Mouse (Mus musculus): ENCODE results near the gene Col5a3. TPM values are rescaled to one million over a fixed set of nuclear protein-coding genes. Genes with fewer than 3 reads are reported as not detected.

Col5a3 gene
- polyA plus RNA-seq (2012; rRNA removed): 1.4 TPM in 2 replicates

GRCm38 (mm10) chr9:20814521-20815272 is at the start of gene Col5a3:
Gene Col5a3 (minus strand): TSS chr9:20815067.
- Histone ChIP-seq H3K27ac (ENCODE audit: insufficient read depth, low read length) (no peak within 1 kb of the TSS), H3K36me3 (ENCODE audit: control insufficient read depth, insufficient read depth, low read length) (no peaks in the 10 kb centered on the region), H3K4me1 (ENCODE audit: control insufficient read depth, insufficient read depth, insufficient read length) (0 out of 2 replicates have a peak, but pooled peaks cover 2% of the 10 kb centered on the region), H3K4me3 (ENCODE audit: extremely low read depth, insufficient read depth, insufficient read length) (no peak within 1 kb of the TSS), H3K27me3 (ENCODE audit: control insufficient read depth, insufficient read depth, low read length) (peaks cover 2% of the 10 kb centered on the region; the same call in 1 of the 2 replicates)
- 11% methylated on average over 29 of the region's 29 CpGs for WGBS
- no peak for TF ChIP-seq CTCF (IDR thresholded peaks at IDR 0.05; ENCODE audit: extremely low read depth, insufficient read depth, insufficient read length, insufficient replicate concordance)
- TF ChIP-seq POLR2A (IDR thresholded peaks at IDR 0.05; ENCODE audit: low read depth, low read length): no peak
- DNase-seq (ENCODE audit: low read depth in 1 of 2, low spot score in 2 of 2): peak in 1 of 2 experiments; percentile 3

GRCm38 (mm10) chr9:20862225-20862624 is 47.4 kb upstream of the Col5a3 start:
- Histone ChIP-seq H3K27ac (ENCODE audit: insufficient read depth, low read length) (no peak overlapping the region), H3K4me3 (ENCODE audit: extremely low read depth, insufficient read depth, insufficient read length) (no peak overlapping the region), H3K4me1 (ENCODE audit: control insufficient read depth, insufficient read depth, insufficient read length) (no peaks in the 10 kb centered on the region), H3K27me3 (ENCODE audit: control insufficient read depth, insufficient read depth, low read length) (no peaks in the 10 kb centered on the region), H3K36me3 (ENCODE audit: control insufficient read depth, insufficient read depth, low read length) (no peaks in the 10 kb centered on the region)
- 60% methylated on average over 4 of the region's 4 CpGs for WGBS
- DNase-seq (ENCODE audit: low read depth in 1 of 2, low spot score in 2 of 2): no peak
- TF ChIP-seq CTCF (IDR thresholded peaks at IDR 0.05; ENCODE audit: extremely low read depth, insufficient read depth, insufficient read length, insufficient replicate concordance): no peak
- no peak for TF ChIP-seq POLR2A (IDR thresholded peaks at IDR 0.05; ENCODE audit: low read depth, low read length)

GRCm38 (mm10) chr9:20861821-20862220 is 47.0 kb upstream of the Col5a3 start:
- peak in 1 of 2 experiments; percentile 35 for DNase-seq (ENCODE audit: low read depth in 1 of 2, low spot score in 2 of 2)
- no peaks in the 10 kb centered on the region for H3K27me3 ChIP-seq (ENCODE audit: control insufficient read depth, insufficient read depth, low read length)
- WGBS: 9% methylated on average over 4 of the region's 4 CpGs
- TF ChIP-seq POLR2A (IDR thresholded peaks at IDR 0.05; ENCODE audit: low read depth, low read length) (no peak), CTCF (IDR thresholded peaks at IDR 0.05; ENCODE audit: extremely low read depth, insufficient read depth, insufficient read length, insufficient replicate concordance) (peak; percentile 24; the same call in 1 of the 2 replicates)
- no peak overlapping the region for H3K27ac ChIP-seq (ENCODE audit: insufficient read depth, low read length)
- H3K4me1 ChIP-seq (ENCODE audit: control insufficient read depth, insufficient read depth, insufficient read length): no peaks in the 10 kb centered on the region
- no peaks in the 10 kb centered on the region for H3K36me3 ChIP-seq (ENCODE audit: control insufficient read depth, insufficient read depth, low read length)
- H3K4me3 ChIP-seq (ENCODE audit: extremely low read depth, insufficient read depth, insufficient read length): no peak overlapping the region

GRCm38 (mm10) chr9:20859926-20860325 is 45.1 kb upstream of the Col5a3 start:
- Histone ChIP-seq H3K27me3 (ENCODE audit: control insufficient read depth, insufficient read depth, low read length) (no peaks in the 10 kb centered on the region), H3K4me3 (ENCODE audit: extremely low read depth, insufficient read depth, insufficient read length) (no peak overlapping the region), H3K36me3 (ENCODE audit: control insufficient read depth, insufficient read depth, low read length) (no peaks in the 10 kb centered on the region), H3K27ac (ENCODE audit: insufficient read depth, low read length) (no peak overlapping the region), H3K4me1 (ENCODE audit: control insufficient read depth, insufficient read depth, insufficient read length) (no peaks in the 10 kb centered on the region)
- no peak for DNase-seq (ENCODE audit: low read depth in 1 of 2, low spot score in 2 of 2)
- no peak for TF ChIP-seq POLR2A (IDR thresholded peaks at IDR 0.05; ENCODE audit: low read depth, low read length)
- no peak for TF ChIP-seq CTCF (IDR thresholded peaks at IDR 0.05; ENCODE audit: extremely low read depth, insufficient read depth, insufficient read length, insufficient replicate concordance)
- 45% methylated on average over 6 of the region's 6 CpGs for WGBS

- no peaks in the 10 kb centered on the region for H3K27me3 ChIP-seq (ENCODE audit: control insufficient read depth, insufficient read depth, low read length)
- H3K36me3 ChIP-seq (ENCODE audit: control insufficient read depth, insufficient read depth, low read length): no peaks in the 10 kb centered on the region
- no peaks in the 10 kb centered on the region for H3K4me1 ChIP-seq (ENCODE audit: control insufficient read depth, insufficient read depth, insufficient read length)
- WGBS: 5% methylated on average over 6 of the region's 6 CpGs
- DNase-seq (ENCODE audit: low read depth in 1 of 2, low spot score in 2 of 2): peak; percentile 55 to 59
- no peak for TF ChIP-seq POLR2A (IDR thresholded peaks at IDR 0.05; ENCODE audit: low read depth, low read length)
- TF ChIP-seq CTCF (IDR thresholded peaks at IDR 0.05; ENCODE audit: extremely low read depth, insufficient read depth, insufficient read length, insufficient replicate concordance): no peak
- H3K27ac ChIP-seq (ENCODE audit: insufficient read depth, low read length): no peak overlapping the region
- no peak overlapping the region for H3K4me3 ChIP-seq (ENCODE audit: extremely low read depth, insufficient read depth, insufficient read length)
Measured at GRCm38 (mm10) chr9:20857131-20857530, 42.3 kb upstream of the Col5a3 start.

GRCm38 (mm10) chr9:20850179-20850578 is 35.3 kb upstream of the Col5a3 start:
- TF ChIP-seq POLR2A (IDR thresholded peaks at IDR 0.05; ENCODE audit: low read depth, low read length) (no peak), CTCF (IDR thresholded peaks at IDR 0.05; ENCODE audit: extremely low read depth, insufficient read depth, insufficient read length, insufficient replicate concordance) (no peak)
- Histone ChIP-seq H3K27ac (ENCODE audit: insufficient read depth, low read length) (no peak overlapping the region), H3K4me3 (ENCODE audit: extremely low read depth, insufficient read depth, insufficient read length) (no peak overlapping the region), H3K36me3 (ENCODE audit: control insufficient read depth, insufficient read depth, low read length) (no peaks in the 10 kb centered on the region), H3K27me3 (ENCODE audit: control insufficient read depth, insufficient read depth, low read length) (no peaks in the 10 kb centered on the region), H3K4me1 (ENCODE audit: control insufficient read depth, insufficient read depth, insufficient read length) (no peaks in the 10 kb centered on the region)
- DNase-seq (ENCODE audit: low read depth in 1 of 2, low spot score in 2 of 2): no peak
- 89% methylated on average over 2 of the region's 2 CpGs for WGBS

- no peaks in the 10 kb centered on the region for H3K27me3 ChIP-seq (ENCODE audit: control insufficient read depth, insufficient read depth, low read length)
- TF ChIP-seq CTCF (IDR thresholded peaks at IDR 0.05; ENCODE audit: extremely low read depth, insufficient read depth, insufficient read length, insufficient replicate concordance) (no peak), POLR2A (IDR thresholded peaks at IDR 0.05; ENCODE audit: low read depth, low read length) (no peak)
- WGBS: 47% methylated on average over 2 of the region's 2 CpGs
Measured at GRCm38 (mm10) chr9:20842670-20843069, 27.8 kb upstream of the Col5a3 start.

More at GRCm38 (mm10) chr9:20842670-20843069, 27.8 kb upstream of the Col5a3 start:
- DNase-seq (ENCODE audit: low read depth in 1 of 2, low spot score in 2 of 2): no peak
- H3K4me3 ChIP-seq (ENCODE audit: extremely low read depth, insufficient read depth, insufficient read length): no peak overlapping the region
- H3K4me1 ChIP-seq (ENCODE audit: control insufficient read depth, insufficient read depth, insufficient read length): no peaks in the 10 kb centered on the region
- no peak overlapping the region for H3K27ac ChIP-seq (ENCODE audit: insufficient read depth, low read length)
- no peaks in the 10 kb centered on the region for H3K36me3 ChIP-seq (ENCODE audit: control insufficient read depth, insufficient read depth, low read length)
